Mouse (Mus musculus) adrenal gland, postnatal 4 days (tissue): ENCODE data around the gene Gm20878. TPM values are rescaled to one million over a fixed set of nuclear protein-coding genes. Genes with fewer than 3 reads are reported as not detected.
"Not testable (repeated sequence)": the region's sequence is repeated elsewhere in the genome, so short reads cannot be mapped to it uniquely, and the experiment has no call there.

Source experiments
- DNase-seq, 2 experiments: peaks; one replicate each; pipeline ENCODE4 v3.0.0; 2021 to 2022; ENCODE audit warnings: low spot score in 2 of 2, mixed read lengths in 2 of 2
- long read RNA-seq, 2 experiments: library from polyadenylated mRNA; stranded (forward); transcript quantifications; one replicate each; pipeline ENCODE4 v2.0.0; 2021
- total RNA-seq, 2 experiments: library from RNA; stranded (reverse); gene quantifications; 2 replicates each; pipeline ENCODE4 v1.2.3; 2021

Gene Gm20878
- 1 to 10 TPM; 5.5 to 6.1 TPM for total RNA-seq
- long read RNA-seq, experiment 1, partial matches to known transcripts, result 1 of 1 reads
- long read RNA-seq, experiment 1, other reads (novel, unspliced or antisense), result 0 of 1 reads
- long read RNA-seq, experiment 2, result 0 reads

DNA sequence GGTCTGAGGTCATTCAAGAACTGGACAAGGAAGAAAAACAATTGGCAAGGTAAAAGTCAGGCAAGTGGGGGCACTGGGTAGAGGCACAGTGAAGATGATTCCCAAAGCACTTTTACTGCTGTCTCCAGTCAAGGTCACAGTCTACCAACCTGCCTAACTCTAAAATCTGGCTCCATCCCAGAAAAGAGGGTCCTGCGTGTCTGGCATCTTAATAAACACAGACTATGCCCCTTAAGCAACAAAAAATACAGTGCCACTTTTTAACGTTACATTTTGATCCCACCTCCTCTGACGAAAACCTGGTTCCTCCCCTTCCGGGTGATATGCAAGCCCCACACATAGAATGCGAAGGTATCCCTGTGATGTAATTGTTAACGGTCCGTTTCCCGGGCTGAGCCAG, at the start of gene Gm20878:
TSS of gene Gm20878 (plus strand) at position 301 of the 400 bp plus-strand sequence.
- DNase-seq, result not testable (repeated sequence)

DNA sequence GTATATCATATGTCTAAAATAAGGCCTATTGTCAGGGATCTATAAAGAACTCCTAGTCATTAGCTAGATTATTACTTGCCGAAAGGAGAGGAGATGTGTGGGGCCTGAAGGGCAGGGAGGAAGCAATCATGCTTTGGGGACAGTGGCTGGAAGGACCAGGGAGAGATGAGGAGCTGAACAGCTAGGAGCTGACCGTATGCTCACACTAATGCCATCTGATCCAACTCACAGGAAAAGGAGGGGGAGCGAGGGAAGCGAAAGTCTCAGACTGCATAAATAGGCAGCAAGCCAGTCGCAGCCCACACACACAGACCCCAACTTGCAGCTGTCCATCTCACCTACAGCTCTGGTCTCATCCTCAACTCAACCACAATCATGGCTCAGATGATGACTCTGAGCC, 38.1 kb upstream of the Gm20878 start, which contains the start of gene Gm21541:
TSS of gene Gm21541 (plus strand) at position 301 of the 400 bp plus-strand sequence.
- DNase-seq, result not testable (repeated sequence)

DNA sequence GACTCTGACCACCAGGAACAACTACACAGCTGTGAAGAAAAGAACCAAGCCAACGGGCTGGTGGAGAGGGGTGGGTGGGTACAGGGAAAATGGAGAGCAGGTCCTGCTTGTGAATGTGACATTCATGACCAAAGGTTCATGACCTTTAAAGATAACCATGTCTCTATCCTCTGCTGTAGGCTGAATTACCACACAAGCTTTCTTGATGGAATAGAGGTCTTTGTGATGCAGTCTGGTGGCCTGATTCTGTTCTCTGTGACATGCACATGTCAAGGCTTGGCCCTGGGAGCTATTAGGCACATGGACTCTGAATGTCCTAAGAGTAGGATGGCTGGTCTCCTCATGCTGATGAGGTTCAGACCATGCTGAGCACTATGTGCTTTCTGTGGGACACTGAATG, 24.4 kb downstream of the Gm20878 start, which contains the start of gene Fam205a4:
TSS of gene Fam205a4 (plus strand) at position 301 of the 400 bp plus-strand sequence.
- DNase-seq, result not testable (repeated sequence)

Other genes starting within 250 kb of the Gm20878 start
- gene Cntfr, start 244.5 kb upstream of the Gm20878 start, total RNA-seq, result 10 to 100 TPM; 46.1 to 52.3 TPM
- 10 to 100 TPM; 87.9 to 89.4 TPM for gene Il11ra1, start 241.6 kb upstream of the Gm20878 start, total RNA-seq
- gene Rpp25l, start 228.0 kb upstream of the Gm20878 start, total RNA-seq, result 10 to 100 TPM; 38.2 to 41.5 TPM
- 100 to 1,000 TPM in 1 of 2 experiments, 10 to 100 TPM in 1; 90.7 to 103 TPM for gene Dctn3, start 218.4 kb upstream of the Gm20878 start, total RNA-seq
- not detected for gene Arid3c, start 210.4 kb upstream of the Gm20878 start, total RNA-seq
- 10 to 100 TPM; 49.6 to 52.6 TPM for gene Galt, start 186.3 kb upstream of the Gm20878 start, total RNA-seq
- 10 to 100 TPM; 70.9 to 74.0 TPM for gene Sigmar1, start 185.4 kb upstream of the Gm20878 start, total RNA-seq
- gene Ccl27a, start 167.3 kb upstream of the Gm20878 start, total RNA-seq, result 10 to 100 TPM; 36.2 to 40.5 TPM
- gene Gm21541, start 38.0 kb upstream of the Gm20878 start, total RNA-seq, result not detected
- under 1 TPM in 1 of 2 experiments, not detected in 1; 0.76 TPM for gene Fam205a4, start 24.5 kb downstream of the Gm20878 start, total RNA-seq
- gene Gm21093, start 93.2 kb downstream of the Gm20878 start, total RNA-seq, result under 1 TPM in 1 of 2 experiments, not detected in 1; 0.20 TPM
- not detected for gene Gm3893, start 149.6 kb downstream of the Gm20878 start, total RNA-seq
- 1 to 10 TPM; 6.4 to 8.1 TPM for gene Gm13304, start 173.2 kb downstream of the Gm20878 start, total RNA-seq
- 1 to 10 TPM; 3.3 to 5.1 TPM for gene Gm13306, start 211.9 kb downstream of the Gm20878 start, total RNA-seq
- 1 to 10 TPM in 1 of 2 experiments, under 1 TPM in 1; 0.87 to 2.2 TPM for gene Gm13305, start 227.0 kb downstream of the Gm20878 start, total RNA-seq